Comparison of ENCODE assay signal across 29 mouse cellular contexts in the genomic region with DNA sequence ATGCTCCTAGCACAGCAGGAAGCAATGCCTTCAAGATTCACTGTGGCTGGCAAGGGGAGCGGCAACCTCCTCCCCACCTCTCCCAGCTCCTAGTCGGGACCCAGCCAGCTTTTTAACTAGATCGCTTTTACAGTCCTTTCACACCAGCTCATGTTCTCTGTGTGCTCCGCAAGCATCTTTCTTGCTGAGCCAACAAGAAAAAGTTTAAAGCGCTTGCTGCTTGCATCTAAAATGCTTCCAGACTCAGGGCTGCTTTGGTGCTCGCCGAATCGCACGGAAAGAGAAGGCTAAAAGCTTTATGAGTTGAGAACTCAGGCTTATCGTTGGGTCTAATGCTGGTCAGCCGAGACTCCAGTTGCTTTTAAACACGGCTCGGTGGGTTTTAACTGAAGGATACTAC.
A peak's percentile ranks its signal among the peaks of the same experiment; 100 is the strongest.
DNase-seq lines count a peak whose midpoint lies in the region; ATAC-seq and TF ChIP-seq lines count a peak whose summit lies in the region.
"Had no signal": no experiment of that assay in that cellular context is flagged by ENCODE, and none has a peak within 500 bp of the region (broad histone marks: within the 10 kb centered on the region; RNA-seq: fewer than 3 reads in every experiment).

No protein-coding gene starts in this region.

- no peaks in the 10 kb centered on the region for H3K27me3 ChIP-seq in forebrain, postnatal 0 days (ENCODE audit: insufficient read depth, low read length)
- no peaks in the 10 kb centered on the region for H3K27me3 ChIP-seq in forebrain, embryonic 10.5 days (ENCODE audit: poor library complexity, severe bottlenecking)
- H3K27me3 ChIP-seq in hindbrain, embryonic 16.5 days (replicated peaks; ENCODE audit: control insufficient read depth, insufficient read depth, low read length) = no peaks in the 10 kb centered on the region
- H3K27me3 ChIP-seq in hindbrain, embryonic 10.5 days (ENCODE audit: insufficient read depth, poor library complexity, severe bottlenecking) = no peaks in the 10 kb centered on the region
- H3K27me3 ChIP-seq in midbrain, postnatal 0 days (ENCODE audit: insufficient read depth, low read length) = no peaks in the 10 kb centered on the region
- H3K27me3 ChIP-seq: heart, embryonic 15.5 days; hindbrain, embryonic 13.5 days; neural tube, embryonic 15.5 days; Patski had no signal

- ATAC-seq in forebrain, postnatal 0 days = peak; percentile 42; the same call in 1 of the 2 replicates
- no peak for ATAC-seq in hindbrain, embryonic 16.5 days
- no peak for ATAC-seq in midbrain, postnatal 0 days (ENCODE audit: low FRiP score)
- ATAC-seq: forebrain, embryonic 14.5 days; Patski had no signal

- H3K9me3 ChIP-seq in forebrain, postnatal 0 days (ENCODE audit: low read length) = no peaks in the 10 kb centered on the region
- H3K9me3 ChIP-seq in forebrain, embryonic 10.5 days = no peaks in the 10 kb centered on the region
- no peaks in the 10 kb centered on the region for H3K9me3 ChIP-seq in hindbrain, embryonic 16.5 days (ENCODE audit: control insufficient read depth, low read length)
- H3K9me3 ChIP-seq in hindbrain, embryonic 10.5 days = no peaks in the 10 kb centered on the region
- no peaks in the 10 kb centered on the region for H3K9me3 ChIP-seq in midbrain, postnatal 0 days (ENCODE audit: low read length)
- H3K9me3 ChIP-seq: heart, embryonic 15.5 days; hindbrain, embryonic 13.5 days; neural tube, embryonic 15.5 days had no signal

- H3K27ac ChIP-seq in forebrain, postnatal 0 days (ENCODE audit: low read depth, low read length) = no peak overlapping the region
- H3K27ac ChIP-seq in forebrain, embryonic 10.5 days = no peak overlapping the region
- H3K27ac ChIP-seq in hindbrain, embryonic 16.5 days (ENCODE audit: low read depth, low read length) = no peak overlapping the region
- no peak overlapping the region for H3K27ac ChIP-seq in hindbrain, embryonic 10.5 days
- no peak overlapping the region for H3K27ac ChIP-seq in midbrain, postnatal 0 days (ENCODE audit: low read depth, low read length)
- H3K27ac ChIP-seq: heart, embryonic 15.5 days; hindbrain, embryonic 13.5 days; liver, embryonic 14.5 days; neural tube, embryonic 15.5 days; stomach, postnatal 0 days had no signal

- H3K4me1 ChIP-seq in forebrain, postnatal 0 days (ENCODE audit: insufficient read depth) = 0 out of 2 replicates have a peak, but pooled peaks cover 3% of the 10 kb centered on the region
- no peaks in the 10 kb centered on the region for H3K4me1 ChIP-seq in forebrain, embryonic 10.5 days
- no peaks in the 10 kb centered on the region for H3K4me1 ChIP-seq in hindbrain, embryonic 16.5 days (ENCODE audit: control insufficient read depth, insufficient read depth, low read depth, low read length)
- peaks cover 6% of the 10 kb centered on the region; the same call in 1 of the 2 replicates for H3K4me1 ChIP-seq in hindbrain, embryonic 10.5 days (replicated peaks)
- H3K4me1 ChIP-seq in midbrain, postnatal 0 days (ENCODE audit: insufficient read depth, low read length) = no peaks in the 10 kb centered on the region

- H3K4me3 ChIP-seq in forebrain, postnatal 0 days (ENCODE audit: low read depth, low read length) = no peak overlapping the region
- no peak overlapping the region for H3K4me3 ChIP-seq in forebrain, embryonic 10.5 days
- no peak overlapping the region for H3K4me3 ChIP-seq in hindbrain, embryonic 16.5 days (ENCODE audit: low read length)
- H3K4me3 ChIP-seq in hindbrain, embryonic 10.5 days = no peak overlapping the region
- H3K4me3 ChIP-seq in midbrain, postnatal 0 days (ENCODE audit: low read depth, low read length) = no peak overlapping the region
- H3K4me3 ChIP-seq: heart, embryonic 15.5 days; hindbrain, embryonic 13.5 days; neural tube, embryonic 15.5 days had no signal

- WGBS in forebrain, postnatal 0 days = 64% methylated on average over 13 of the region's 13 CpGs
- 91% methylated on average over 13 of the region's 13 CpGs for WGBS in forebrain, embryonic 10.5 days
- WGBS in hindbrain, embryonic 16.5 days = 76% methylated on average over 13 of the region's 13 CpGs
- WGBS in hindbrain, embryonic 10.5 days = 89% methylated on average over 13 of the region's 13 CpGs
- 62% methylated on average over 13 of the region's 13 CpGs for WGBS in midbrain, postnatal 0 days

- no peak for DNase-seq in forebrain, postnatal 0 days
- no peak for DNase-seq in forebrain, embryonic 10.5 days (ENCODE audit: extremely low spot score, low spot score)
- DNase-seq in hindbrain, embryonic 10.5 days (ENCODE audit: low spot score) = no peak
- peak; percentile 36 for DNase-seq in gastrocnemius, postnatal 25 days
- DNase-seq in midbrain, postnatal 0 days (ENCODE audit: low spot score) = no peak
- DNase-seq in MN1 (ENCODE audit: low spot score) = no peak
- DNase-seq: adrenal gland, postnatal 10 days; cerebellum, adult 11 months; cerebellum, adult 9-11 months; embryo, embryonic 11 days; heart, postnatal 36 days; kidney, adult 11 months; kidney, postnatal 25 days; liver; lung, adult 2 months; lung, postnatal 14 days; midbrain, embryonic 14.5 days; right cerebral cortex, adult 18-20 months; thymus, adult 18-20 months; thymus, postnatal 25 days had no signal

- no peak overlapping the region for H3K4me2 ChIP-seq in forebrain, postnatal 0 days (ENCODE audit: low read depth)
- H3K4me2 ChIP-seq in hindbrain, embryonic 16.5 days (ENCODE audit: low read length) = no peak overlapping the region
- H3K4me2 ChIP-seq in midbrain, postnatal 0 days (ENCODE audit: low read depth, low read length, poor library complexity, severe bottlenecking) = no peak overlapping the region
- H3K4me2 ChIP-seq: heart, embryonic 15.5 days; hindbrain, embryonic 13.5 days; neural tube, embryonic 15.5 days had no signal

- H3K9ac ChIP-seq in forebrain, postnatal 0 days = no peak overlapping the region
- H3K9ac ChIP-seq in hindbrain, embryonic 16.5 days (ENCODE audit: low read depth, low read length) = 0 out of 2 replicates have a peak overlapping the region, but pooled peaks have one; percentile 6
- H3K9ac ChIP-seq in midbrain, postnatal 0 days (replicated peaks; ENCODE audit: low read length, poor library complexity, severe bottlenecking) = no peak overlapping the region
- H3K9ac ChIP-seq: heart, embryonic 15.5 days; hindbrain, embryonic 13.5 days; liver, embryonic 14.5 days; neural tube, embryonic 15.5 days had no signal

- peaks cover 32% of the 10 kb centered on the region; the same call in 1 of the 2 replicates for H3K36me3 ChIP-seq in forebrain, postnatal 0 days (ENCODE audit: insufficient read depth)
- no peaks in the 10 kb centered on the region for H3K36me3 ChIP-seq in forebrain, embryonic 10.5 days (replicated peaks)
- no peaks in the 10 kb centered on the region for H3K36me3 ChIP-seq in hindbrain, embryonic 16.5 days (ENCODE audit: control insufficient read depth, insufficient read depth, low read length)
- H3K36me3 ChIP-seq in hindbrain, embryonic 10.5 days = peaks cover 26% of the 10 kb centered on the region
- H3K36me3 ChIP-seq in midbrain, postnatal 0 days (ENCODE audit: insufficient read depth, low read length) = peaks cover 13% of the 10 kb centered on the region; the same call in 1 of the 2 replicates
- H3K36me3 ChIP-seq: G1E; heart, embryonic 15.5 days had no signal

- no peak for TF ChIP-seq CTCF in forebrain, postnatal 0 days (IDR thresholded peaks at IDR 0.05; ENCODE audit: low read depth)
- TF ChIP-seq CTCF in midbrain, postnatal 0 days (IDR thresholded peaks at IDR 0.05) = no peak
